Mouse (Mus musculus): ENCODE measurements at regions not wholly inside any gene's neighbourhood (a gene's known extent, or its start where the extent isn't known, plus 50 kb on each side); places are given as distances from the start of the nearest gene placed in this dataset.

- peak overlapping the region; percentile 76 for H3K27ac ChIP-seq (replicated peaks; ENCODE audit: low read depth, low read length)
- H3K4me1 ChIP-seq (ENCODE audit: control insufficient read depth, insufficient read depth, low read length) = peaks cover 18% of the 10 kb centered on the region
- no peaks in the 10 kb centered on the region for H3K9me3 ChIP-seq (ENCODE audit: control insufficient read depth, low read length)
- WGBS = 19% methylated on average over 4 of the region's 4 CpGs
- ATAC-seq (ENCODE audit: low read depth) (peak; percentile 90), DNase-seq (ENCODE audit: low spot score) (peak; percentile 94)
- no peaks in the 10 kb centered on the region for H3K27me3 ChIP-seq (replicated peaks; ENCODE audit: control insufficient read depth, insufficient read depth, low read length)
- no peak overlapping the region for H3K9ac ChIP-seq (ENCODE audit: low read depth, low read length)
- no peak overlapping the region for H3K4me3 ChIP-seq (ENCODE audit: low read depth, low read length)
- H3K4me2 ChIP-seq (ENCODE audit: low read depth, low read length) = peak overlapping the region; percentile 41
- H3K36me3 ChIP-seq (ENCODE audit: control insufficient read depth, insufficient read depth, low read length) = no peaks in the 10 kb centered on the region
These were observed 201.1 kb downstream of the Tm2d1 start for GRCm38 (mm10) chr4:98182053-98182355.

GRCm38 (mm10) chr4:98181185-98182052, 201.7 kb downstream of the Tm2d1 start:
- peak; percentile 77 for DNase-seq (ENCODE audit: low spot score)
- Histone ChIP-seq H3K9me3 (ENCODE audit: control insufficient read depth, low read length) (no peaks in the 10 kb centered on the region), H3K9ac (ENCODE audit: low read depth, low read length) (no peak overlapping the region), H3K36me3 (ENCODE audit: control insufficient read depth, insufficient read depth, low read length) (no peaks in the 10 kb centered on the region), H3K4me2 (ENCODE audit: low read depth, low read length) (peak overlapping the region; percentile 41; the same call in 1 of the 2 replicates), H3K27me3 (replicated peaks; ENCODE audit: control insufficient read depth, insufficient read depth, low read length) (no peaks in the 10 kb centered on the region), H3K27ac (replicated peaks; ENCODE audit: low read depth, low read length) (peak overlapping the region; percentile 76), H3K4me3 (ENCODE audit: low read depth, low read length) (no peak overlapping the region), H3K4me1 (ENCODE audit: control insufficient read depth, insufficient read depth, low read length) (peaks cover 18% of the 10 kb centered on the region)
- ATAC-seq (ENCODE audit: low read depth) = peak; percentile 65; the same call in 1 of the 2 replicates
- 34% methylated on average over 12 of the region's 12 CpGs for WGBS

GRCm38 (mm10) chr4:98180336-98180735, 202.8 kb downstream of the Tm2d1 start:
- ATAC-seq (ENCODE audit: low read depth) = no peak; the same call in 1 of the 2 replicates

More at GRCm38 (mm10) chr4:98180336-98180735, 202.8 kb downstream of the Tm2d1 start:
- Histone ChIP-seq H3K36me3 (ENCODE audit: control insufficient read depth, insufficient read depth, low read length) (no peaks in the 10 kb centered on the region), H3K4me2 (ENCODE audit: low read depth, low read length) (peak overlapping the region; percentile 43), H3K4me3 (ENCODE audit: low read depth, low read length) (no peak overlapping the region), H3K9ac (ENCODE audit: low read depth, low read length) (no peak overlapping the region), H3K4me1 (ENCODE audit: control insufficient read depth, insufficient read depth, low read length) (peaks cover 18% of the 10 kb centered on the region), H3K9me3 (ENCODE audit: control insufficient read depth, low read length) (no peaks in the 10 kb centered on the region), H3K27ac (replicated peaks; ENCODE audit: low read depth, low read length) (peak overlapping the region; percentile 28; the same call in 1 of the 2 replicates), H3K27me3 (replicated peaks; ENCODE audit: control insufficient read depth, insufficient read depth, low read length) (no peaks in the 10 kb centered on the region)
- 22% methylated on average over 10 of the region's 10 CpGs for WGBS
- DNase-seq (ENCODE audit: low spot score) = peak; percentile 70

Data from embryonic facial prominence, embryonic 14.5 days (tissue).